Mouse (Mus musculus) lung, embryonic 15.5 days (tissue): ENCODE results near the gene Rapgef1. TPM values are rescaled to one million over a fixed set of nuclear protein-coding genes. Genes with fewer than 3 reads are reported as not detected.
"Not testable (repeated sequence)": the region's sequence is repeated elsewhere in the genome, so short reads cannot be mapped to it uniquely, and the experiment has no call there.

Source experiments
- ATAC-seq: fragments of 200-750 bp; cut with Nextera tagmentation; 2 replicates; pipeline ENCODE4 v1.8.0; 2017; ENCODE audit warnings: moderate number of reproducible peaks, borderline replicate concordance; ENCODE audit not compliant: low FRiP score, low TSS enrichment; ENCODE audit errors: extremely low read depth
- H3K27ac ChIP-seq: fragments of 300-500 bp; sonication (generic); 2 replicates; pipeline ENCODE4 v1.5.1; 2015; ENCODE audit warnings: moderate library complexity, mild to moderate bottlenecking, inconsistent platforms
- H3K27me3 ChIP-seq: fragments of 300-500 bp; sonication (generic); 2 replicates; pipeline ENCODE4 v1.6.1; 2015; ENCODE audit warnings: inconsistent platforms
- H3K36me3 ChIP-seq: fragments of 300-500 bp; sonication (generic); 2 replicates; pipeline ENCODE4 v1.6.1; 2015; ENCODE audit warnings: inconsistent platforms
- H3K4me1 ChIP-seq: fragments of 300-500 bp; sonication (generic); 2 replicates; pipeline ENCODE4 v1.6.1; 2015; ENCODE audit warnings: inconsistent platforms
- H3K4me2 ChIP-seq: fragments of 300-500 bp; sonication (generic); 2 replicates; pipeline ENCODE4 v1.6.1; 2015; ENCODE audit warnings: inconsistent platforms, mild to moderate bottlenecking, moderate library complexity
- H3K4me3 ChIP-seq: fragments of 300-500 bp; sonication (generic); 2 replicates; pipeline ENCODE4 v1.5.1; 2015; ENCODE audit warnings: mild to moderate bottlenecking, inconsistent platforms
- H3K9ac ChIP-seq: fragments of 300-500 bp; sonication (generic); 2 replicates; pipeline ENCODE4 v1.6.1; 2015; ENCODE audit warnings: inconsistent platforms
- H3K9me3 ChIP-seq: fragments of 300-500 bp; sonication (generic); 2 replicates; pipeline ENCODE4 v1.6.1; 2016; ENCODE audit warnings: inconsistent platforms
- WGBS: fragments of 180-500 bp; shearing (Covaris S2); methylation state at CpG from one replicate; pipeline ENCODE4 v1.1.7; 2015; 5-methylcytosine and 5-hydroxymethylcytosine counted together
- polyA plus RNA-seq: library from polyadenylated mRNA; unstranded; fragments of >200 nt; fragmentation: Nextera tagmentation; extraction: Ambion mirVana; gene quantifications from 2 replicates; pipeline ENCODE4 v1.2.1, GENCODE M21; 2015

Gene Rapgef1
- polyA plus RNA-seq, 1 experiment from 2014 or later: 14.2 TPM

- H3K9ac ChIP-seq: no peak overlapping the region
- 85% methylated on average over 6 of the region's 6 CpGs for WGBS
- H3K4me2 ChIP-seq: no peak overlapping the region
- no peak overlapping the region for H3K4me3 ChIP-seq
- H3K27me3 ChIP-seq: no peaks in the 10 kb centered on the region
- H3K9me3 ChIP-seq: no peaks in the 10 kb centered on the region
- no peak overlapping the region for H3K27ac ChIP-seq
- H3K36me3 ChIP-seq: peaks cover 56% of the 10 kb centered on the region
- H3K4me1 ChIP-seq: no peaks in the 10 kb centered on the region
- ATAC-seq: no peak
Observed at GRCm38 (mm10) chr2:29698421-29699290, 79.1 kb downstream of the Rapgef1 start.

- H3K27me3 ChIP-seq: no peaks in the 10 kb centered on the region
- H3K9me3 ChIP-seq: no peaks in the 10 kb centered on the region
- no peak overlapping the region for H3K27ac ChIP-seq
- no peaks in the 10 kb centered on the region for H3K4me1 ChIP-seq
- no peak overlapping the region for H3K4me2 ChIP-seq
- no peak overlapping the region for H3K4me3 ChIP-seq
- ATAC-seq: no peak
- no peak overlapping the region for H3K9ac ChIP-seq
- H3K36me3 ChIP-seq: peaks cover 60% of the 10 kb centered on the region
Observed at GRCm38 (mm10) chr2:29700898-29701297, 81.4 kb downstream of the Rapgef1 start.

GRCm38 (mm10) chr2:29701393-29701792 is 81.9 kb downstream of the Rapgef1 start:
- no peak overlapping the region for H3K27ac ChIP-seq
- H3K9ac ChIP-seq: no peak overlapping the region
- no peaks in the 10 kb centered on the region for H3K27me3 ChIP-seq
- no peak for ATAC-seq
- no peak overlapping the region for H3K4me2 ChIP-seq
- no peaks in the 10 kb centered on the region for H3K9me3 ChIP-seq
- 79% methylated on average over 6 of the region's 6 CpGs for WGBS
- no peaks in the 10 kb centered on the region for H3K4me1 ChIP-seq
- H3K4me3 ChIP-seq: no peak overlapping the region
- peaks cover 64% of the 10 kb centered on the region for H3K36me3 ChIP-seq

- Histone ChIP-seq H3K4me1 (no peaks in the 10 kb centered on the region), H3K9ac (no peak overlapping the region), H3K4me2 (no peak overlapping the region), H3K27ac (no peak overlapping the region), H3K27me3 (no peaks in the 10 kb centered on the region), H3K4me3 (no peak overlapping the region), H3K9me3 (no peaks in the 10 kb centered on the region), H3K36me3 (peaks cover 68% of the 10 kb centered on the region)
- no peak for ATAC-seq
- WGBS: 88% methylated on average over 8 of the region's 8 CpGs
Observed at GRCm38 (mm10) chr2:29702189-29702588, 82.7 kb downstream of the Rapgef1 start.

GRCm38 (mm10) chr2:29703104-29704081 is 83.9 kb downstream of the Rapgef1 start:
- H3K9ac ChIP-seq: no peak overlapping the region
- no peak overlapping the region for H3K4me2 ChIP-seq
- no peak for ATAC-seq
- H3K27me3 ChIP-seq: no peaks in the 10 kb centered on the region
- no peaks in the 10 kb centered on the region for H3K4me1 ChIP-seq
- WGBS: 89% methylated on average over 9 of the region's 9 CpGs
- no peak overlapping the region for H3K4me3 ChIP-seq
- H3K9me3 ChIP-seq: no peaks in the 10 kb centered on the region
- no peak overlapping the region for H3K27ac ChIP-seq
- peaks cover 70% of the 10 kb centered on the region for H3K36me3 ChIP-seq

- Histone ChIP-seq H3K4me1 (no peaks in the 10 kb centered on the region), H3K4me3 (no peak overlapping the region), H3K36me3 (peaks cover 64% of the 10 kb centered on the region), H3K9ac (no peak overlapping the region), H3K27me3 (no peaks in the 10 kb centered on the region), H3K4me2 (no peak overlapping the region), H3K27ac (no peak overlapping the region), H3K9me3 (no peaks in the 10 kb centered on the region)
- 80% methylated on average over 3 of the region's 3 CpGs for WGBS
- no peak for ATAC-seq
Observed at GRCm38 (mm10) chr2:29705493-29705892, 86.0 kb downstream of the Rapgef1 start.

- Histone ChIP-seq H3K9me3 (no peaks in the 10 kb centered on the region), H3K27me3 (no peaks in the 10 kb centered on the region), H3K4me3 (no peak overlapping the region), H3K9ac (no peak overlapping the region), H3K27ac (no peak overlapping the region), H3K4me2 (no peak overlapping the region), H3K4me1 (no peaks in the 10 kb centered on the region), H3K36me3 (peaks cover 59% of the 10 kb centered on the region)
- WGBS: 92% methylated on average over 18 of the region's 18 CpGs
- no peak for ATAC-seq
Observed at GRCm38 (mm10) chr2:29706726-29707620, 87.5 kb downstream of the Rapgef1 start.

GRCm38 (mm10) chr2:29707731-29708130 is 88.2 kb downstream of the Rapgef1 start:
- H3K4me2 ChIP-seq: no peak overlapping the region
- no peaks in the 10 kb centered on the region for H3K9me3 ChIP-seq
- 85% methylated on average over 4 of the region's 4 CpGs for WGBS
- peaks cover 52% of the 10 kb centered on the region for H3K36me3 ChIP-seq
- no peak overlapping the region for H3K4me3 ChIP-seq
- H3K4me1 ChIP-seq: no peaks in the 10 kb centered on the region
- H3K9ac ChIP-seq: no peak overlapping the region
- H3K27ac ChIP-seq: no peak overlapping the region
- no peaks in the 10 kb centered on the region for H3K27me3 ChIP-seq
- no peak for ATAC-seq

- not testable (repeated sequence) for ATAC-seq, H3K4me1 ChIP-seq, H3K27ac ChIP-seq, H3K27me3 ChIP-seq, H3K9me3 ChIP-seq, H3K4me3 ChIP-seq, H3K4me2 ChIP-seq, H3K9ac ChIP-seq
- WGBS: 96% methylated on average over 4 of the region's 4 CpGs
- H3K36me3 ChIP-seq: peaks cover 47% of the 10 kb centered on the region
Observed at GRCm38 (mm10) chr2:29708209-29708608, 88.7 kb downstream of the Rapgef1 start.

GRCm38 (mm10) chr2:29711038-29711437 is 91.5 kb downstream of the Rapgef1 start:
- Histone ChIP-seq H3K4me1 (peaks cover 9% of the 10 kb centered on the region), H3K9ac (no peak overlapping the region), H3K9me3 (no peaks in the 10 kb centered on the region), H3K4me2 (no peak overlapping the region), H3K27me3 (no peaks in the 10 kb centered on the region), H3K36me3 (peaks cover 35% of the 10 kb centered on the region), H3K27ac (no peak overlapping the region), H3K4me3 (no peak overlapping the region)
- ATAC-seq: no peak
- 45% methylated on average over 3 of the region's 3 CpGs for WGBS

GRCm38 (mm10) chr2:29711877-29712276 is 92.4 kb downstream of the Rapgef1 start:
- no peak for ATAC-seq
- no peak overlapping the region for H3K4me2 ChIP-seq
- no peak overlapping the region for H3K27ac ChIP-seq
- peaks cover 32% of the 10 kb centered on the region for H3K36me3 ChIP-seq
- H3K9ac ChIP-seq: no peak overlapping the region
- WGBS: 78% methylated on average over 5 of the region's 5 CpGs
- H3K9me3 ChIP-seq: no peaks in the 10 kb centered on the region
- H3K27me3 ChIP-seq: no peaks in the 10 kb centered on the region
- peaks cover 18% of the 10 kb centered on the region for H3K4me1 ChIP-seq
- H3K4me3 ChIP-seq: no peak overlapping the region
